Mouse (Mus musculus) lung, embryonic 16.5 days (tissue): ENCODE results near the gene Nes. TPM values are rescaled to one million over a fixed set of nuclear protein-coding genes. Genes with fewer than 3 reads are reported as not detected.

Experiments
- ATAC-seq: fragments of 200-750 bp; cut with Nextera tagmentation; 2 replicates; pipeline ENCODE4 v1.8.0; 2017; ENCODE audit warnings: low read depth, mild to moderate bottlenecking, moderate library complexity
- H3K27ac ChIP-seq: fragments of 300-500 bp; sonication (generic); 2 replicates; pipeline ENCODE4 v1.5.1; 2014; ENCODE audit warnings: mild to moderate bottlenecking, control low read depth, low read length
- H3K27me3 ChIP-seq: fragments of 300-500 bp; sonication (generic); 2 replicates; pipeline ENCODE4 v1.6.1; 2014; ENCODE audit warnings: low read depth, low read length, mixed read lengths; ENCODE audit not compliant: control insufficient read depth, insufficient read depth
- H3K36me3 ChIP-seq: fragments of 300-500 bp; sonication (generic); 2 replicates; pipeline ENCODE4 v1.6.1; 2014; ENCODE audit warnings: low read length; ENCODE audit not compliant: control insufficient read depth, insufficient read depth
- H3K4me1 ChIP-seq: fragments of 300-500 bp; sonication (generic); replicated peaks from 2 replicates; pipeline ENCODE4 v1.6.1; 2014; ENCODE audit warnings: low read length, mixed read lengths; ENCODE audit not compliant: control insufficient read depth, insufficient read depth
- H3K4me2 ChIP-seq: fragments of 300-500 bp; sonication (generic); 2 replicates; pipeline ENCODE4 v1.6.1; 2014; ENCODE audit warnings: low read depth, low read length, control low read depth
- H3K4me3 ChIP-seq: fragments of 300-500 bp; sonication (generic); 2 replicates; pipeline ENCODE4 v1.5.1; 2014; ENCODE audit warnings: mild to moderate bottlenecking, low read length, control low read depth
- H3K9ac ChIP-seq: fragments of 300-500 bp; sonication (generic); 2 replicates; pipeline ENCODE4 v1.6.1; 2014; ENCODE audit warnings: low read length, control low read depth
- H3K9me3 ChIP-seq: fragments of 300-500 bp; sonication (generic); 2 replicates; pipeline ENCODE4 v1.6.1; 2016; ENCODE audit warnings: low read length; ENCODE audit not compliant: control insufficient read depth
- WGBS: fragments of 180-500 bp; shearing (Covaris S2); extraction: QIAGEN DNeasy Blood & Tissue Kit; methylation state at CpG from one replicate; pipeline ENCODE4 v1.1.7; 2014; 5-methylcytosine and 5-hydroxymethylcytosine counted together
- polyA plus RNA-seq: library from polyadenylated mRNA; unstranded; fragments of >200 nt; fragmentation: Nextera tagmentation; extraction: Ambion mirVana; gene quantifications from 2 replicates; pipeline ENCODE4 v1.2.1, GENCODE M21; 2015

Nes gene
- polyA plus RNA-seq, 1 experiment from 2014 or later = 15.5 TPM

GRCm38 (mm10) chr3:87985505-87986320 lies 14.8 kb downstream of the Nes start:
- Histone ChIP-seq H3K9ac (no peak overlapping the region), H3K4me3 (no peak overlapping the region), H3K9me3 (no peaks in the 10 kb centered on the region), H3K36me3 (no peaks in the 10 kb centered on the region), H3K4me1 (peaks cover 67% of the 10 kb centered on the region), H3K27me3 (peaks cover 14% of the 10 kb centered on the region), H3K4me2 (no peak overlapping the region), H3K27ac (peak overlapping the region; percentile 74)
- no peak for ATAC-seq
- WGBS = 18% methylated on average over 12 of the region's 12 CpGs

GRCm38 (mm10) chr3:87986868-87987267 lies 16.0 kb downstream of the Nes start:
- WGBS = under 1% methylated on average over 17 of the region's 17 CpGs
- Histone ChIP-seq H3K9me3 (no peaks in the 10 kb centered on the region), H3K4me3 (peak overlapping the region; percentile 38), H3K9ac (peak overlapping the region; percentile 53), H3K36me3 (no peaks in the 10 kb centered on the region), H3K4me2 (peak overlapping the region; percentile 60), H3K4me1 (peaks cover 59% of the 10 kb centered on the region), H3K27me3 (peaks cover 14% of the 10 kb centered on the region), H3K27ac (peak overlapping the region; percentile 74)
- peak; percentile 71 for ATAC-seq

DNA sequence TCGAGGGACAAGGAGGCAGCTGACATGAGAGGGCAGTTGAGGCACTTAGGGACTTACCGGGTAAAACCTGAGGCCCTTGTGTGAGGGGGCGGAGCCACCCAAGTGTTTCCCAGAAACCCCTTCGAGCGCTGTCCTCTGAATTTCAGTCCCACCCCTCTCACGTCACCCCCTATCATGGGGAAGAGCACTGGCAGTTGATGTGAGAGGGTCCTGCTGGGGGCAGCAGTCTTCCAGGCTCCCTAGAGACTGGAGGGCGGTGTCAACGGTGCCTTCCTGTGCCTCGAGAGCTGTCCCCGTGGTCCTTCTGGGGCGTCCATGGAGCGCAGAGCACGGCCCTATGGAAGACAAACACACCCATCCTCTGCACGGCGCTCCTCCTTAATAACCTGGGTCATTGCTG lies 16.8 kb downstream of the Nes start:
- whole genome bisulfite sequencing = under 1% methylated on average over 15 of the region's 15 CpGs
- Histone ChIP-seq H3K9ac (peak overlapping the region; percentile 53), H3K4me3 (peak overlapping the region; percentile 38), H3K9me3 (no peaks in the 10 kb centered on the region), H3K36me3 (no peaks in the 10 kb centered on the region), H3K27me3 (peaks cover 14% of the 10 kb centered on the region), H3K4me1 (peaks cover 51% of the 10 kb centered on the region), H3K27ac (no peak overlapping the region), H3K4me2 (peak overlapping the region; percentile 60)
- peak; percentile 58 for ATAC-seq

- Histone ChIP-seq H3K27ac (no peak overlapping the region), H3K4me2 (peak overlapping the region; percentile 60), H3K4me3 (peak overlapping the region; percentile 38), H3K9me3 (no peaks in the 10 kb centered on the region), H3K4me1 (peaks cover 47% of the 10 kb centered on the region), H3K9ac (peak overlapping the region; percentile 53), H3K36me3 (no peaks in the 10 kb centered on the region), H3K27me3 (peaks cover 14% of the 10 kb centered on the region)
- WGBS = 4% methylated on average over 15 of the region's 15 CpGs
- ATAC-seq = peak; percentile 0; the same call in 1 of the 2 replicates
Measured at GRCm38 (mm10) chr3:87988068-87988467, 17.2 kb downstream of the Nes start.

DNA sequence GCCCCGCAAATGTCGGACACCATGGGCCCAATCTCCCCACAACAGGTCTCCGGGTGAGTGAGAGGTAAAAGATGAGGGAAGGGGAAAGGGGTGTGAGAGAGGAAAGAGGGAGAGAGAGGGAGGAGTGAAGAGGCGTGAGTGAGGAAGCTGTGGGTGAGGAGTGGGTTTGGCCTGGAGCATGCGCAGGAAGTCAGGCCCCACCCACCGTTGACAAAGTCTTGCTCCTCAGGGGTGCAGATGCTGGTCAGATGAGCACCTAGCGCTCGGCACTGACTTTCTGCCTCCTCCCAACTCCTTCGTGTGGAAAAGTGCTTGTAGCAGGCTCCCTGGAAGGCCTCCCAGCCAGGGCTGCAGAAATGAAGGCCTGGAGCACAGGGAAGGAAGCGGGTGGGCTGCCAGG lies 19.1 kb downstream of the Nes start:
- Histone ChIP-seq H3K27me3 (peaks cover 32% of the 10 kb centered on the region), H3K36me3 (no peaks in the 10 kb centered on the region), H3K4me2 (no peak overlapping the region), H3K27ac (no peak overlapping the region), H3K9me3 (no peaks in the 10 kb centered on the region), H3K4me1 (peaks cover 31% of the 10 kb centered on the region), H3K4me3 (no peak overlapping the region), H3K9ac (no peak overlapping the region)
- no peak for ATAC-seq
- 23% methylated on average over 10 of the region's 10 CpGs for WGBS

DNA sequence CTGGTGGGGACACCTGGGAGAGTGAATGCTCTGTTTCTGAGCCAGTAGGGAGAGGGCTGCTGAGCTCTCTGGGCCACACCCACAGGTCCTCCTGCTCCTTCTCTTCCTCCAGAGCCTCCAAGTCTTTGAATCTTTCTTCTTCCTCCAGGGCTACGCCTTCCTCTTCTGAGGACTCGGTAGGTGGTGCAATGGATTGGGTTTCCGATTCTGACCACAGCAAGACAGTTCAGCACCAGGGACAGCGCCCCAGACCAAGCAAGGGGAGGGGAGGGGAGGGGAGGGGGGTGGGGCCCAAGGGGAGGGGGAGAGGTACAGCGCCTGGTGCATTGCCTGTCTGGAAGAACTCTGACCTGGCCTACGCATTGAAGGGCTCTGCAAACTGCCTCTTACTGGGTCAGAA lies 22.6 kb downstream of the Nes start:
- no peak for ATAC-seq
- Histone ChIP-seq H3K9me3 (no peaks in the 10 kb centered on the region), H3K9ac (no peak overlapping the region), H3K4me2 (no peak overlapping the region), H3K27me3 (peaks cover 67% of the 10 kb centered on the region), H3K4me3 (no peak overlapping the region), H3K36me3 (no peaks in the 10 kb centered on the region), H3K27ac (no peak overlapping the region), H3K4me1 (peaks cover 5% of the 10 kb centered on the region)
- WGBS = 0% methylated on average over 4 of the region's 6 CpGs

- no peak overlapping the region for H3K9ac ChIP-seq
- no peak overlapping the region for H3K4me2 ChIP-seq
- WGBS = 24% methylated on average over 11 of the region's 11 CpGs
- H3K36me3 ChIP-seq = no peaks in the 10 kb centered on the region
- H3K4me1 ChIP-seq = peaks cover 12% of the 10 kb centered on the region
- peaks cover 72% of the 10 kb centered on the region for H3K27me3 ChIP-seq
- no peaks in the 10 kb centered on the region for H3K9me3 ChIP-seq
- no peak for ATAC-seq
- no peak overlapping the region for H3K4me3 ChIP-seq
- H3K27ac ChIP-seq = no peak overlapping the region
Measured at GRCm38 (mm10) chr3:87995331-87995730, 24.5 kb downstream of the Nes start.

DNA sequence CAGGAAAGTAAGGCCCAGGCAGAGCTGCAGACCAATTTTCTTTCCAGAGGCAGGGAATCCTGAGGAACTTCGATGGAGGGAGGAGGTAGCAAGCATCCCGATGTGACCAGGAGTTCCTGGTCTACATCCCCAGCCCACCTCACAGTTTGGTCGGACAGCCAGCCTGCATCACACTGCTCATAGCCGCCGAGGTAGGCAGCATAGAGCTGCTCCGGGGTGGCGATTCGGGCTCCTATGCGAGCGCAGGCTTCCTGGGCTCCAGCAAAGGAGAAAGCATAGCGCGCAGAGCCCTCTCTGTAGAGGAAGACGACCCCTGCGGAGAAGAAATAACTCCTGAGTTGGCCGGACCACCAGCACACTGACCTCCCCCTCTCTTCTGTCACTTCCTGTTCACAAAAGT lies 25.5 kb downstream of the Nes start:
- Histone ChIP-seq H3K4me2 (no peak overlapping the region), H3K4me1 (peaks cover 15% of the 10 kb centered on the region), H3K9ac (no peak overlapping the region), H3K4me3 (no peak overlapping the region), H3K27ac (no peak overlapping the region), H3K9me3 (no peaks in the 10 kb centered on the region), H3K36me3 (no peaks in the 10 kb centered on the region), H3K27me3 (peaks cover 82% of the 10 kb centered on the region)
- whole genome bisulfite sequencing = 3% methylated on average over 15 of the region's 15 CpGs
- no peak for ATAC-seq

DNA sequence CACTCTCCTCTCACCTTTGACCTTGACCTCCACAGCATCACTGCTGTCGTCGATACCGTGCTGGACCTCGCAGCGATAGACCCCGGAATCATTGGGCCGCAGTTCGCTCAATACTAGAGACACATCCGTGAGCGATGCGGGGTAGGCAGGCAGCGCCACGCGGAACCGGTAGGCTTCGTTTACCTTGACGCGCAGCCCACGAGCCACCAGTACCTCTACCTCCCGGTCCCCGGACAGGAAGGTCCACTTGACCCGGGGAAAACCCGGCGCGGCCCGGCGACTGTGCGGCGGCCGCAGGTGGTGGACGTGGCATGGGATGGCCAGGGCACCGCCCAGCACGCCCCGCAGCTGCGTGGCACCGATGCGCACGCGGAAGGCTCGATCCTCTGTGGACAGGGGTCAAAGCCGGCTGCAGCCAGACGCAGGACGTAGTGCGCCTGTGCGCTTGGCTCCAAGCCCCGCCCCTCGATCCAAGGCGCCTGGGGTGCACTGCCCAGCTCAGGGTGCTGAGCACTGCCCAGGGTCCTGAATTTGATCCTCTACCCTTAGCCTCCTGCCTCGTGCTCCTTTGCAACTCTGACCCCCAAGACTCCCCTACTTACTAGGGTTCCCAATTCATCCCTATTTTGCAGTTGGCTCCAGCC lies 26.2 kb downstream of the Nes start:
- 1% methylated on average over 49 of the region's 49 CpGs for WGBS
- H3K9ac ChIP-seq = no peak overlapping the region

More for the DNA sequence above, 26.2 kb downstream of the Nes start:
- H3K4me2 ChIP-seq = peak overlapping the region; percentile 53
- peak overlapping the region; percentile 43 for H3K4me3 ChIP-seq
- H3K27me3 ChIP-seq = peaks cover 89% of the 10 kb centered on the region
- no peaks in the 10 kb centered on the region for H3K36me3 ChIP-seq
- H3K4me1 ChIP-seq = peaks cover 16% of the 10 kb centered on the region
- H3K27ac ChIP-seq = no peak overlapping the region
- ATAC-seq = 0 out of 2 replicates have a peak, but pooled peaks have one; percentile 37
- H3K9me3 ChIP-seq = no peaks in the 10 kb centered on the region
